Mouse (Mus musculus) yolk sac, embryonic 10.5 days (tissue): ENCODE data around the gene Dlgap4.

Source experiments
- DNase-seq: peaks from one replicate; pipeline ENCODE4 v3.0.0-alpha.2; 2017; ENCODE audit warnings: low spot score

The Dlgap4 gene

GRCm38 (mm10) chr2:156659981-156660380 is 46.5 kb downstream of the Dlgap4 start:
- DNase-seq: no peak

GRCm38 (mm10) chr2:156663162-156663561 is 49.7 kb downstream of the Dlgap4 start:
- no peak for DNase-seq

DNA sequence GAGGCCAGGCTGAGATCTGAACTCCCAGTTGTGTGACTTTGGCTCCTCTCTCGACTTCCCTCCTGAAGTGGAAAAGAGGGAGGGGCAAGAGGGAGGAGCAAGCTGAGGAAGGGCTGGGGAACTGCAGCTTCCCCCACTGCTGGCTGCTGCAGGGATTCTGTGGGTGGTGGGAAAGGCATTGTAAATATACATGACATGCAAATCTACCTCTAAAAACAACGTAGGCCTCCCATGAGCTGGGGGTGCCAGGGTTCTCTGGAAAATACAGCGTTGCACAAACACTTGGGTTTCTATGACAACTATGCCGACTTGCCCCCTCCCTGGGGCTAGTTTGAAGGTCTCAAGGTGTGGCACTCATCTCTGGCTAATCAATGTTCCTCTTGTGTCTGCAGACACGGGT is 50.9 kb downstream of the Dlgap4 start:
- no peak for DNase-seq

GRCm38 (mm10) chr2:156664993-156665518 is 51.6 kb downstream of the Dlgap4 start:
- no peak for DNase-seq

- no peak for DNase-seq
Observed at GRCm38 (mm10) chr2:156665620-156666196, 52.2 kb downstream of the Dlgap4 start.

DNA sequence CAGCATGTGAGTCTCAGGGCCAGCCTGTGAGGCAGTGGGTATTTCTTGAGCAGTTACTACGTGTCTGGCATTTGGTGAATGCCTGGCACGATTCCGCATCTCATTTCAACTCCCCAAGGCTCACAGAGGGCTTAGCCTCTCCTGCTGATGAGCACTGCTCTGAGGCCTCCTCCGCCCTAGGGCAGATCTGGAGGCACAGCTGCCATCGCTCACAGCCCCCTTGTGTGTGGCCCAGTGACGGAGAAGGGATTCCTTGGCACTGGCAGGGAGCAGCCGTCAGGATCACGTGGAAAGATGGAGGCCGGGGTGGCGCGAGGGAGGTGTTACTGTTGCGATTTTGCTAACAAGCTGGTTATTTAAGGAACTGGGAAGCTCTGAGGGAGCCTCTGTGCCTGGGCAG is 52.7 kb downstream of the Dlgap4 start:
- DNase-seq: no peak

DNA sequence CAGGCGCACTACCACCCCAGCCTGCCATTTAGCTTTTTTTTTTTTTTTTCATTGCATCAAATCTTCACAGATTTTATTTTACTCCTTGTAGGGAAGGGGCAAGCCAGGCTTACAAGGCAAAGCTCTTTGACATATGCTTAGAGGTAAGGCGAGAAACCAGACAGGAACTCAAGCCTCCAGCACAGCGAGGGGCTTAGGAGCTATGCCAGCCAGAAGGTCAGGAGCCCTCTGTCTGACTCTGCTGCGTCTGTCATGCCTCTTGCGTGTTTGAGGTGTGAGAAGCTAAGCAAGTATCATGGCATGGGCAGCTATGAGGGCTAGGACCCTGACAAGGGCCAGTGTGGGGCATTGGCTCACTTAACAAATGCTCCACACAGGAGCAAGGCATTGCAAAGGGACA is 53.8 kb downstream of the Dlgap4 start:
- DNase-seq: no peak

GRCm38 (mm10) chr2:156668625-156669024 is 55.1 kb downstream of the Dlgap4 start:
- DNase-seq: no peak

DNA sequence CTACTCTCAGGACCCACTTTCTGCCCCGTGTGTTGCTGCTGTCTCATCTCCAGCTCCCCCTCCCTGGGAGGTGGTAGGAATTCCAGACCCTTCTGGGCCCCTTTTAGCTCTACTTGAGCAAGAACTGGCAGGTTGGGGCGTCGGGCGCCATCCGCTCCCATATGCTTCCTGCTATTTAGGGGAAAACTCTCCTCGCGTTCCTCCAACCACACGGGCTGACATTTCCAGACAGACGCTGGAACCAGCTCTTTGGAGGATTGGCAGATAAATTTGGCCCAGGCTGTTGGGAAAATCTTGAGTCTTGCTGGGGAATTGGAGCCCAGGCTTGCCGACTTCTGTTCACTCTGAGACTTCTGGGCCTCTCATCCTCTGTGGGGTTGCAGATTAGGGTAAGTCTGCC is 59.8 kb downstream of the Dlgap4 start:
- no peak for DNase-seq

DNA sequence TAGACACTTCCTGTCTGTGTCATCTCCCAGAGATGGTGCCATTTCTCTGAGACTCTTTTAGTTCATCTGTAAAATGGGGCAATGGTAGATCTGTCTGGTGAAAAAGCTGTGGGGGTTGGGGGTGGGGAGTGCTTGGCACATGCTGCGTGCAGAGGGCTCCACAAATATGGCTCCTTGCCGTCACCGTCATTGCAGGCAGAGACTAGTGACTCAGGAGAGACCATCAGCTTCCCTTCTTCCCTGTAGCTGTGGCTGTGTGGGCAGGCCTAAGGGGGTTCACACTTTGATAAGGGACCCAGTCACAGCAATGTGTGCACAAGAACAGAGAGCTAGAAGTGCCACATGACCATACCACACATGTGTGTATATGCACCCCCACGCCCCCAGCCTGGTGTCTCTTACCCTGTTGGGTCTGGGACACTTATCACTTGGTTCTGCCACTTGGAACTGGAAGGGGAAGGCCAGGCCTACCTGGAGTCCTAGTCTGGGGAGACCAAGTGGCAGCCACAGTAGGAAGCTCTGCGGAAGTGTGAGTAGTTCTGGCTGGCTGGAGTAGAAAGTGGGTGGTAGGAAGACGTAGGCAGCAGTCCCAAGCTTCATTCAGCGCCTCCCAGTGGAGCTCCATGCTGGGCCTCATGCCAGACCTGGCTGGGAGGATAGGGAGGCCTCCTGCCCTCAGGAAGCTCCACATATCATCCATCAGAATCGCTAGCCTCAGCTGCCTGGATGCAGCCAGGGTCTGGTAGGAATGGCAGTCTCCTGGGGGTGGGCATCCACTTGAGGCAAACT is 60.6 kb downstream of the Dlgap4 start:
- DNase-seq: no peak

DNA sequence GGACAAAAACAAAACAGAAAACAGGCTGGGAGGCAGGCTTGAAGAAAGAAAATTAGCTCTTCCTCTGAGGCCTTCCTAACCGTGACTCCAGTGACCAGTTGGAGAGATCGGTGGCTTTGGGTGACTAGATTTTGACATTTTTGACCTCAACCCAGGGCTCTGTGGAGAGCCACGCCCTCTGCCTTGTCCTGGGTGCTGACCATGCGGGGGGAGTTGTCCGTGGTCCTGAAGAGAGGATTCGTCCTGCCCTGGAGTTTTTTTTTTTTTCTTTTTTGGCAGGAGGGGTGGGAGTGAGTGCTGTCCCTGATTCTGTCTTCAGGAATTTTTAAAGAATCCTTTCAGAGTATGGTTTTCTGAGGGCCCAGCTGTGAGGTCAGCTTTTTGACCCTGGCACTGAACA is 63.4 kb downstream of the Dlgap4 start:
- DNase-seq: peak; percentile 28

- DNase-seq: no peak
Observed at GRCm38 (mm10) chr2:156678112-156678511, 64.6 kb downstream of the Dlgap4 start.

DNA sequence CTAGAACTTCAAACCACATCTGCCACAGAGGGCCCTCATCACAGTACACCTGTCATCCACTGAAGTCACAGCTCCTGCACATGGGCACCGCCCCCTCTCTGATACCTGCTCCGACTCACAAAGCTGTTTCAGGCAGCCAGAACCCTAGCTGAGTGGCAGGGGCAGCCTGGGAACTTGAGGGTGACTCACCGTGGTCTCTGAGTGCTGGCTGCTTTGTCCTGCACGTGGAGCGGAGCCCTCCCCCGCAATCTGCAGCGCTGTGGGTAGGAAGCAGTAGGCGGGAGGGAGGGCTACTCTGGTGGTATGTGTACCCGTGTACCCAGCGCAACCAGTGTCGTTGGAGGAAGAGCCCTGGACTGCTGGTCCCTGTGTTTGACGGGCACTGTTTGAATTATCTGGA is 69.5 kb downstream of the Dlgap4 start:
- no peak for DNase-seq

- DNase-seq: no peak
Observed at GRCm38 (mm10) chr2:156685999-156686398, 72.5 kb downstream of the Dlgap4 start.

DNA sequence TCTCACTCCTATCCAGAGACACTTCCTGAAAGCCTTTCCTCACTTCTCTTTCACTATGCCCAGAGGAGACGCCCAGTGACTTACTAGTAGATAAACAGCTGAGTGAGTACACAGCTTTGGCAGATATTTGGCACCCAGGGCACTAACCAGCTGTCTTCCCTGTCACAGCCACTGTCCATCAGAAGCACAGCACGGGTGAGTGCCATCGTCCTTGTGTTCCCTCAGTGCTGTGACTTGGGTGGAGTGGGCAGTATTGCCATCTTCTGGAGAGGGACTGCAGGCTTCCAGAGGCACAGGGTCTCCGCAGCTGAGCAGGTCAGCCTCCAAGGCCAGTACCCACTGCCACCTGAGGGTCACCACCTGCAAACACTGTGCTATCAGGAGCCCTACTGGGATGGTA is 73.2 kb downstream of the Dlgap4 start:
- no peak for DNase-seq

- DNase-seq: no peak
Observed at GRCm38 (mm10) chr2:156688604-156689003, 75.1 kb downstream of the Dlgap4 start.

DNA sequence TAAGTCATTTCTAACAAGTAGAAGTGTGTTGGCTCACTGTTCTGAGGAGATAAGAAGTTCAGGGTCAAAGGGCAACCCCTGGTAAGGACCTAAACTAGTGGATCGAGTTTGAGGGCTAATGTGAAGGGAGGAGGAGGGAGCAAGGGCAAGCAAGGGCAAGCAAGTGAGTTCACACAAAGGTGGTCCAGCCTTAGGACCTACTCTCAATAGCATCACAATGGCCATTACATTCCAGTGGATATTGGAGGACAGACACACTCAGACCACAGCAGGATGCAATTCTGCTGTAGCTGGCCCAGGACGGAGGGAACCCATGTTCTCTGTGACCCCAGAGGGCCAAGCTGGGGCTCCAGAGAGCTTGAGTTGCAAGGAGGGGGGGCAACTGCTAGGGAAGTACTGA is 77.3 kb downstream of the Dlgap4 start:
- peak; percentile 12 for DNase-seq

GRCm38 (mm10) chr2:156691746-156692145 is 78.2 kb downstream of the Dlgap4 start:
- no peak for DNase-seq

- no peak for DNase-seq
Observed at GRCm38 (mm10) chr2:156693241-156693807, 79.8 kb downstream of the Dlgap4 start.

- no peak for DNase-seq
Observed at GRCm38 (mm10) chr2:156697261-156697660, 83.8 kb downstream of the Dlgap4 start.

DNA sequence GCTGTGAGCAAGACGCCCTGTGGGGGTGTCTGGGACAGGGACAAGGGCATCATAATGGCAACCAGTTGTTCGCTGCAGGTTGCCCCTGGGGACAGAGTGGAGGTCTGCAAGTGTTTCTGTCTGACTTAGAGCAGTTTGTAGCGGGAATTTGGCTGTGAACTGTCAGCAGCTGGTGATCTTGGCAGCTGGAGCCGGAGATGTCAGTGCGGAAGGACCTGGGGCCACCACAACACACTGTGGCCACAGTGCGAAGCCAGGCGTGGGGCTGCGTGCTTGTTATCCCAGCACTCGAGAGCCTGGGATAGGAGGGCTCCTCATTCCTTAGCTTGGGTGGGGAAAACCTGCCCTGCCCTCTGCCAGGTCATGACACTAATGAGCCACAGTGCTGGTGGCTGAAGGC is 84.7 kb downstream of the Dlgap4 start:
- no peak for DNase-seq

- peak; percentile 53 for DNase-seq
Observed at GRCm38 (mm10) chr2:156705473-156705872, 92.0 kb downstream of the Dlgap4 start.

GRCm38 (mm10) chr2:156716683-156717082 is 103.2 kb downstream of the Dlgap4 start:
- no peak for DNase-seq
